Mouse (Mus musculus): ENCODE results near the gene Rgs16.

GRCm38 (mm10) chr1:153723426-153723825, 16.7 kb upstream of the Rgs16 start:
- TF ChIP-seq POLR2A (IDR thresholded peaks at IDR 0.05; ENCODE audit: borderline replicate concordance, control insufficient read depth, low read depth, low read length) (no peak), CTCF (IDR thresholded peaks at IDR 0.05; ENCODE audit: control insufficient read depth, insufficient read depth, low read length) (no peak)
